Mouse (Mus musculus) forebrain, embryonic 14.5 days (tissue): ENCODE measurements around the gene Olfr303. TPM values are rescaled to one million over a fixed set of nuclear protein-coding genes. Genes with fewer than 3 reads are reported as not detected.

Experiments used
- polyA plus RNA-seq: library from polyadenylated mRNA; unstranded; fragments of >200 nt; fragmentation: Nextera tagmentation; extraction: Ambion mirVana; gene quantifications from 2 replicates; pipeline ENCODE4 v1.2.1, GENCODE M21; 2014

The Olfr303 gene
- polyA plus RNA-seq, 1 experiment from 2014 or later, result not detected

Other genes starting within 250 kb of the Olfr303 start
- gene Vmn2r75, start 226.0 kb downstream of the Olfr303 start, polyA plus RNA-seq, result not detected in 2 replicates
- not detected in 2 replicates for gene Vmn2r76, start 151.5 kb downstream of the Olfr303 start, polyA plus RNA-seq
- gene Olfr310, start 120.6 kb downstream of the Olfr303 start, polyA plus RNA-seq, result not detected in 2 replicates
- not detected in 2 replicates for gene Olfr309, start 84.1 kb downstream of the Olfr303 start, polyA plus RNA-seq
- not detected in 2 replicates for gene Olfr308, start 72.2 kb downstream of the Olfr303 start, polyA plus RNA-seq
- gene Olfr307, start 60.2 kb downstream of the Olfr303 start, polyA plus RNA-seq, result not detected in 2 replicates
- gene Olfr305, start 30.9 kb downstream of the Olfr303 start, polyA plus RNA-seq, result not detected in 2 replicates
- not detected in 2 replicates for gene Olfr304, start 11.1 kb downstream of the Olfr303 start, polyA plus RNA-seq
- not detected in 2 replicates for gene Olfr301, start 6.1 kb upstream of the Olfr303 start, polyA plus RNA-seq
- gene Olfr299, start 62.1 kb upstream of the Olfr303 start, polyA plus RNA-seq, result not detected in 2 replicates
- gene Olfr298, start 94.7 kb upstream of the Olfr303 start, polyA plus RNA-seq, result not detected in 2 replicates
- not detected in 2 replicates for gene Olfr297, start 122.2 kb upstream of the Olfr303 start, polyA plus RNA-seq
- gene Olfr295, start 186.1 kb upstream of the Olfr303 start, polyA plus RNA-seq, result not detected in 2 replicates
- not detected in 2 replicates for gene Olfr294, start 218.9 kb upstream of the Olfr303 start, polyA plus RNA-seq